Mouse (Mus musculus) ovary, adult 2 months (tissue): ENCODE measurements around the gene Cyb561a3. TPM values are rescaled to one million over a fixed set of nuclear protein-coding genes. Genes with fewer than 3 reads are reported as not detected.

Experiments
- polyA plus RNA-seq: library from polyadenylated mRNA; depleted of rRNA; stranded (reverse); fragments of >200 nt; gene quantifications from 2 replicates; pipeline ENCODE4 v1.2.3, GENCODE M21; 2012; rRNA removed

The Cyb561a3 gene
- polyA plus RNA-seq = 41.1 and 42.6 TPM in 2 replicates

GRCm38 (mm10) chr19:10576690-10577561, at the start of gene Cyb561a3, which contains the start of gene Tmem138:
Cyb561a3 (plus strand) TSS chr19:10577172.
Tmem138 (minus strand) TSS chr19:10577362.

GRCm38 (mm10) chr19:10555624-10556510, 21.1 kb upstream of the Cyb561a3 start, which contains the start of gene Tmem216:
Tmem216 (minus strand) TSS chr19:10556238.

GRCm38 (mm10) chr19:10605293-10605900, 28.4 kb downstream of the Cyb561a3 start, which contains the start of the genes Ddb1 and Tkfc:
Ddb1 (plus strand) TSS chr19:10605327.
Tkfc (minus strand) TSS chr19:10605654.

GRCm38 (mm10) chr19:10634106-10634871, 57.3 kb downstream of the Cyb561a3 start, which contains the start of gene Vwce:
Vwce (plus strand) TSS chr19:10634213.

Other genes starting within 250 kb of the Cyb561a3 start
- 42.2 and 53.2 TPM in 2 replicates for gene Syt7, start 188.1 kb upstream of the Cyb561a3 start, polyA plus RNA-seq
- gene Lrrc10b, start 119.7 kb upstream of the Cyb561a3 start, polyA plus RNA-seq = 46.3 and 61.4 TPM in 2 replicates
- 16.4 and 18.1 TPM in 2 replicates for gene Ppp1r32, start 94.2 kb upstream of the Cyb561a3 start, polyA plus RNA-seq
- 31.6 and 52.4 TPM in 2 replicates for gene Cpsf7, start 51.9 kb upstream of the Cyb561a3 start, polyA plus RNA-seq
- gene Sdhaf2, start 51.0 kb upstream of the Cyb561a3 start, polyA plus RNA-seq = 19.1 and 24.4 TPM in 2 replicates
- gene Tmem216, start 20.9 kb upstream of the Cyb561a3 start, polyA plus RNA-seq = 18.1 and 23.6 TPM in 2 replicates
- gene Tmem138, start 190 bp downstream of the Cyb561a3 start, polyA plus RNA-seq = 15.5 and 19.1 TPM in 2 replicates
- gene Ddb1, start 28.2 kb downstream of the Cyb561a3 start, polyA plus RNA-seq = 140 and 182 TPM in 2 replicates
- 17.7 and 18.7 TPM in 2 replicates for gene Tkfc, start 28.5 kb downstream of the Cyb561a3 start, polyA plus RNA-seq
- gene Vwce, start 57.0 kb downstream of the Cyb561a3 start, polyA plus RNA-seq = 0.47 and 1.0 TPM in 2 replicates
- gene Pga5, start 100.9 kb downstream of the Cyb561a3 start, polyA plus RNA-seq = 1.4 and 2.0 TPM in 2 replicates
- gene Vps37c, start 111.6 kb downstream of the Cyb561a3 start, polyA plus RNA-seq = 31.6 and 39.4 TPM in 2 replicates
- gene Cd5, start 161.8 kb downstream of the Cyb561a3 start, polyA plus RNA-seq = 0.25 and 0.53 TPM in 2 replicates